In the genomic region with DNA sequence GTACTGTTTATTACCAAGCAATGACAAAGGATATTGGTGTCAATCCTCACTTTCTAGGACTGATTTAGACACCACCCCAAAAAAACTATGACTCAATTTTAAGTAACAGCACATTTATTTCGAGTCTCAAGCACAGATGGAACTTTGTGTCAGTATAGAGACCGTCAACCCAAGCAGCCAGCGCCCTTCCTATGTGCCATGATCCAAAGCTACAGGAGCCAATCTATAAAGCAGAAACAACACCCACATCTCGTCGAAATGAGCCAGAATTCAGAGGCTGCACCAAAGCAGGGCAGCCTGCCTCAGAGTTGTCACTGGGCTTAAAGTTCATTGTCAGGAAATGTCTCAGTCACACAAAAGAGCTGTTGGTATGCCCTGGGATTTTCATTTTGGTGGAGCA, we compare ENCODE assay signal across 13 mouse cellular contexts.
"Had no signal": no experiment of that assay in that cellular context is flagged by ENCODE, and none has a peak within 500 bp of the region (broad histone marks: within the 10 kb centered on the region; RNA-seq: fewer than 3 reads in every experiment).

No protein-coding gene starts in this region.

- DNase-seq: gastrocnemius, adult 2 months; gastrocnemius, postnatal 10 days; gastrocnemius, postnatal 25 days; heart, adult 2 months; heart, postnatal 14 days; heart, postnatal 4 days; kidney, adult 18-20 months; kidney, adult 8-10 months; kidney, postnatal 10 days; kidney, postnatal 25 days; kidney, postnatal 4 days; liver; liver, embryonic 13.5 days had no signal
